Comparison of ENCODE assay signal across 38 mouse cellular contexts in genomic region chrX:68736902-68737301, GRCm38 (mm10). TPM values are rescaled to one million over a fixed set of nuclear protein-coding genes. Genes with fewer than 3 reads are reported as not detected.
"Had no signal": no experiment of that assay in that cellular context is flagged by ENCODE, and none has a peak within 500 bp of the region (broad histone marks: within the 10 kb centered on the region; RNA-seq: fewer than 3 reads in every experiment).

No protein-coding gene starts in this region.

- H3K27me3 ChIP-seq: heart, embryonic 12.5 days; heart, embryonic 13.5 days; heart, embryonic 15.5 days; hindbrain, embryonic 12.5 days; hindbrain, embryonic 13.5 days; hindbrain, embryonic 15.5 days; intestine, embryonic 15.5 days; kidney, embryonic 15.5 days had no signal

- H3K27ac ChIP-seq: heart, embryonic 10.5 days; heart, embryonic 13.5 days; heart, embryonic 15.5 days; hindbrain, embryonic 10.5 days; hindbrain, embryonic 12.5 days; hindbrain, embryonic 13.5 days; hindbrain, embryonic 14.5 days; hindbrain, embryonic 15.5 days; hindbrain, postnatal 0 days; intestine, embryonic 15.5 days; kidney, embryonic 15.5 days; kidney, postnatal 0 days; layer of hippocampus, adult 2 months had no signal

- H3K9ac ChIP-seq: heart, embryonic 12.5 days; heart, embryonic 13.5 days; heart, embryonic 15.5 days; hindbrain, embryonic 12.5 days; hindbrain, embryonic 13.5 days; hindbrain, embryonic 14.5 days; hindbrain, embryonic 15.5 days; intestine, embryonic 15.5 days; kidney, embryonic 15.5 days had no signal

- H3K9me3 ChIP-seq: heart, embryonic 10.5 days; heart, embryonic 12.5 days; heart, embryonic 13.5 days; heart, embryonic 15.5 days; hindbrain, embryonic 10.5 days; hindbrain, embryonic 12.5 days; hindbrain, embryonic 13.5 days; hindbrain, embryonic 15.5 days; intestine, embryonic 15.5 days; kidney, embryonic 15.5 days had no signal

- H3K4me1 ChIP-seq: heart, embryonic 10.5 days; heart, embryonic 12.5 days; heart, embryonic 13.5 days; heart, embryonic 15.5 days; hindbrain, embryonic 10.5 days; hindbrain, embryonic 12.5 days; hindbrain, embryonic 13.5 days; hindbrain, embryonic 15.5 days; intestine, embryonic 15.5 days; kidney, embryonic 15.5 days had no signal

- H3K36me3 ChIP-seq: heart, embryonic 10.5 days; heart, embryonic 12.5 days; heart, embryonic 13.5 days; heart, embryonic 15.5 days; hindbrain, embryonic 10.5 days; hindbrain, embryonic 12.5 days; hindbrain, embryonic 13.5 days; hindbrain, embryonic 15.5 days; intestine, embryonic 15.5 days; kidney, embryonic 15.5 days had no signal

- H3K4me3 ChIP-seq: heart, embryonic 10.5 days; heart, embryonic 12.5 days; heart, embryonic 13.5 days; heart, embryonic 15.5 days; hindbrain, embryonic 10.5 days; hindbrain, embryonic 12.5 days; hindbrain, embryonic 13.5 days; hindbrain, embryonic 15.5 days; intestine, embryonic 15.5 days; kidney, embryonic 15.5 days; layer of hippocampus, adult 2 months had no signal

- DNase-seq: heart, postnatal 10 days; heart, postnatal 14 days; heart, postnatal 36 days; heart, postnatal 4 days; kidney, adult 11 months; kidney, adult 18-20 months; kidney, adult 2 months; kidney, adult 8-10 months; kidney, adult 9 months; kidney, postnatal 10 days; kidney, postnatal 14 days; kidney, postnatal 25 days; kidney, postnatal 36 days; kidney, postnatal 4 days; layer of hippocampus, adult 9-11 months; layer of hippocampus, postnatal 36 days had no signal

RNA-seq across cellular contexts. Expression of gene Fmr1nb, which starts 24.7 kb away (rescaled TPM):
- total RNA-seq: hematopoietic stem cell, adult 5-6 weeks; hindbrain, postnatal 0 days; layer of hippocampus, adult 18-20 months; layer of hippocampus, adult 2 months; layer of hippocampus, postnatal 25 days; left cerebral cortex, adult 18-20 months had no signal
- polyA plus RNA-seq: hindbrain, embryonic 12.5 days; hindbrain, embryonic 13.5 days; hindbrain, embryonic 14.5 days; hindbrain, embryonic 16.5 days; kidney, adult 2 months; kidney, embryonic 14.5 days; kidney, embryonic 15.5 days; kidney, embryonic 16.5 days; large intestine, adult 2 months had no signal
